Mouse (Mus musculus): ENCODE data around the gene Slc12a3. TPM values are rescaled to one million over a fixed set of nuclear protein-coding genes. Genes with fewer than 3 reads are reported as not detected.

Slc12a3 gene
- total RNA-seq, 2 experiments from 2014 or later: 0.38 to 0.57 TPM

- no peak for DNase-seq (ENCODE audit: low spot score in 2 of 2)
These were observed 46.6 kb downstream of the Slc12a3 start for GRCm38 (mm10) chr8:94375551-94375991.

DNA sequence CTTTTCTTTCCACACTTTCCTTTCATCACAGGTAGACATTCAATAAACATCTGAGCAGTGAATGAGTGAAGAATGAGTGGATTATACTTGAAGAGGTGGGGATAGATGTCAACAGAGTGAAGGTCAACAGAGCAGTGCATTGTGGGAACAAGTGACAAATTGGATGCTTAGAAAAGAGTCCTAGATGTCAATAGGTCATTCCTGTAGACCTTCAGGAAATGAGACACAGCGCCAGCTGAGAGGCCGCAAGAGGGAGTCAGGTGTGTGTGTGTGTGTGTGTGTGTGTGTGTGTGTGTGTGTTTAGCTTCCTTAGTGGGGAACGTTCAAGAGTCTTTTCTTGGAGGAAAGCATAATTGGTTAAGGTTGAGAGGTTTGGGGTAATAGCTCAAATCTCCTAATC, 47.2 kb downstream of the Slc12a3 start:
- DNase-seq (ENCODE audit: low spot score in 2 of 2): no peak

DNA sequence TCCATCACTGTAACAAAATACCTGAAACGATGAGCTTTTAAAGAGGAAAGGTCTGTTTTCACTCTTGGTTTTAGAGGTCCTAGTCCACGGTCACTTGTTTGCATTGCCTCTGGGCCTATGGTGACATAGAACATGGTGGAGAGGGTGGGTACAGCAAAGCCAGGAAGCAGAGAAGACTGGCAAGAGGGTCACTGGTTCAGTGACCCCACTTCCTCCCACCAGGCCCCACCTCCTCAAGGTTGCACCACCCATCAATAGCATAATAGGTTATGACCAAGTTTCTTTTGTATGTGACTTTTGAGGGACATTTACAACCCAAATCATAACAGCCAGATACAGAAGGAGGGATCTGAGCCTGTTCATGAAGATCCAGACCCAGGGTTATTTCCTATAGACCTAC, 47.6 kb downstream of the Slc12a3 start:
- DNase-seq (ENCODE audit: low spot score in 2 of 2): no peak

GRCm38 (mm10) chr8:94377031-94377430, 48.0 kb downstream of the Slc12a3 start:
- DNase-seq (ENCODE audit: low spot score in 2 of 2): no peak

DNA sequence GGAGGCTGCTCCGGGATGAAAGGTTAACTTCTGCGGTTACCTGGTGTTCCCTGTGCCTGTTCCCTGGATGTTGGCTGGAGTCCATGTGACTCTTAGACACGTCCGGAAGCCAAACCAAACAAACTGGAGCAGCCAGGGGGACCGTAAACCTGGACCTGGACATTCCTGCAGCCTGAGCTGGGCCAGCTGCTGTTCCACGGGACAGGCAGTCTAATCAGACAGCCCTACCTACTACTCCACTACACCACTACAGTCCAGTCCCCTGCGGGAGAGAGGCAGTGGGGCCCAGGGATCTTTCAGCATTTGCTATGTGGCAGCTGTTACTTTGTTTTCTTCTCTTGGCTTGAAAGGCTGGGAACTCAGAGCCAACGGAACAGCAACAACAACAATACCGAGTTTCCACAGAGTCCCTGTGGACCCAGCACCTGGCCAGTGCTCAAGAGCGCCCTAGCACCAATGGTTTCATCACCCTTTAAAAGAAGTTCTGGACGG, 48.8 kb downstream of the Slc12a3 start:
- DNase-seq (ENCODE audit: low spot score in 2 of 2): no peak

DNA sequence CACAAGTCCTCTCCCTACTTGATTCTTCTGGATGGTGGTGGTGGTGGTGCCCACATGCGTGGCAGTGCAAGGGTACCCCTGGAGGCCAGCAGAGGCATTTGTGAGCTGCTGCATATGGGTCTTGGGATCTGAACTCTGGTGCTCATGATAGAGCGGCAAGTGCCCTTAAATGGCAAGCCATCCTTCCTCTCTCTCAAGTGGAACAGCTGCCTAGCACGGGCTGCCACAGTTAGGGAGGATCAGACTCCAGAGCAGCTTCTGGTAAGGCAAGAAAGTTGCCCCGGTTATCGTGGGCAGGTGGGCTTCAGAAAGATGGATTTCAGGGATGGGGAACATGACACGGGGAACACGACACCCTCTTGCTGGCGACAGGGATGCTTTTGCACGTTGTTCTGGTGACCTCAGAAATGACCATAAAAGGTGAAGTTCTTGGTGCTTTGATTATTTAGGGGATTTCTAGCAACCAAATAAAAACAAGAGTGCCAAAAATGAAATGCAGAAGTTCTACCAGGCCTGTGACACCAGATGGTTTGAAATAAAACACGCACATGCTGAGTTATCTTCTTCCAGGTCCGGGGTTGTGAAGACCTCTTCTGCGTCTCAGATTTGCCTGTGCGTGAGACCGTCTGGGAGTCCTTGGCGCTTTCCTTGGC, 49.9 kb downstream of the Slc12a3 start:
- DNase-seq (ENCODE audit: low spot score in 2 of 2): no peak

- no peak for DNase-seq (ENCODE audit: low spot score in 2 of 2)
These were observed 50.7 kb downstream of the Slc12a3 start for GRCm38 (mm10) chr8:94379686-94380085.

DNA sequence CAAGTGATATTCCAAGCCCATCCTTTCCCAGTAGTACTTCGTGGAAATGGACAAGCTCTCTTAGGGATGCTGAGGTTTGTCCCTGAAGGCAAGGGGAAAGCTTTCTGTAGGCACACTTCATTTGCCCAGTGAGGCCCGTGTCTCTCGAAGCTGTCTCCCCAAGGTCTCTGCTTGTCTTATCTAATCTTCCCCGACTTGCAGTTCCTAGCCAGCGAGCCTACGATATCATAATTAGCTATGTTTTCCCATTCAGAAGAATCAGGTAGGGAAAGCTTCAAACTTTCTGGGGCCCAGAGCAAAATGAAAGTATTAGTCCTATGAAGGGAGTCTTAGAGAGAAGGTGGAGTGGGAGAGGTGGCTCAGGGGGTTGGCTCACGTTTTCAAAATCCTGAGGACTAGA, 55.2 kb downstream of the Slc12a3 start:
- no peak for DNase-seq (ENCODE audit: low spot score in 2 of 2)

- no peak for DNase-seq (ENCODE audit: low spot score in 2 of 2)
These were observed 56.7 kb downstream of the Slc12a3 start for GRCm38 (mm10) chr8:94385506-94386213.

DNA sequence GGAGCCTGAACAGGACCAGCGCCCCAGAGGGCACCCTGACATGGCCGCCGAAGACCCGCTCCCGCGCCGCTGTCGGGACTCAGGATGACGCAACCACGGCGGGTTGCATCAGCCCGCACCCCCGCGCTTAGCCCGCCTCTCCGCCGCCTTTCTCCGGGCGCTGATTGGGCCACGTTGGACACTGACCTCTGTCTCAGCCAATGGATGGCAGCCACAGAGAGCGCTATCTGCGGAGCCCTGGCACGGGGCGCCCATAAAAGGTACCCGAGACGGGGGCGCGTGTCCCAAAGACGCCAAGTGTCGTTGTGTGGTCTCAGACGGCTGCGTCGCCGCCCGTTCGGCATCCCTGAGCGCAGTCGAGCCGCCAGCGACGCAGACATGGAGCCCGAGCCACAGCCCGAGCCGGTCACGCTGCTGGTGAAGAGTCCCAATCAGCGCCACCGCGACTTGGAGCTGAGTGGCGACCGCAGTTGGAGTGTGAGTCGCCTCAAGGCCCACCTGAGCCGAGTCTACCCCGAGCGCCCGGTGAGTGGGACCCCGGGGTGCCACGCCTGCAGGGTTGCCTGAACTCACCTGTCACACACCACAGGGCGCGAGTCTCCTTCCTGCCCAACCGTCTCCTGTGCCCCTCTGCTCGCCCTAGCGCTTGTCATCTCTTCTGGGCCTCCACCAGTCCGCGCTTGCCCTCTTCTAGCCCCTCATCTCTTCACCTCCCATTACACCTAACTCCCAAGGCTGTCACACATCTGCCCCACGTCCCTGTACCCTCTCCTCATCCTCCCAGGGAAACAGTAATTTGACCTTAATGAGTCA, 57.4 kb downstream of the Slc12a3 start, which contains the start of gene Herpud1:
Gene Herpud1, plus strand, starts transcription at position 225 of the 813 bp plus-strand sequence.
- peak; percentile 97 to 99 for DNase-seq (ENCODE audit: low spot score in 2 of 2)

DNA sequence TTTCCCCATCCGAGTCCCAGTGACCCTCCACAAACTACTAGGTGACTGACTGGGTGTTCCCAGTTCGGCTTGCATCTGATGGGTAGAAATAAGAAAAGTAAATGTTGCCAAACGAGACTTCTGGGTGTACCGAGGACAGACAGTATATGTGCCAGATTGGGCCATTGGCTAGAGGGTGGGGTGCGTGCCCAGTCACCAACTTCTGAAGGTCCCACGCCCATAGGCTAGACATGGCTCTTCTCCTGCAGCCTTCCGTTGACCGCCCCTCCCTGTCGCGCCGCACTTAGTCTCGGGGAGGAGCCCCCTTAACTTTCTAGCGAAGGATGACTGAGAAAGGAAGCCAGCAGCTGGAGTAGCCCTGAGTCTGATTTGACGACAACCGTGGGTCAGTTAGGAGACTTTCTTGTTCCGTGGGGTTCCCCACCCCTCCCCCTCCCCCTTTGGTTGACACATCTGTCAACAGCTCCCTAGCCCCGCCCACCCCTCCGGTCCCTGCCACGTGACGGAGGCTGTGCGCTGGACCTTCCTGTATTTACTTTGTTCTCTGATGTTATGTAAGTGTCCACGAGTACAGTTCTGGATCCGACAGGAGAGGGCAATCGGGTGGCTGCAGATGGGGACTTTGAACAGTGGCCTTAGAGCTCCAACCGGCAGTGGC, 58.2 kb downstream of the Slc12a3 start:
- peak; percentile 56 to 69 for DNase-seq (ENCODE audit: low spot score in 2 of 2)

DNA sequence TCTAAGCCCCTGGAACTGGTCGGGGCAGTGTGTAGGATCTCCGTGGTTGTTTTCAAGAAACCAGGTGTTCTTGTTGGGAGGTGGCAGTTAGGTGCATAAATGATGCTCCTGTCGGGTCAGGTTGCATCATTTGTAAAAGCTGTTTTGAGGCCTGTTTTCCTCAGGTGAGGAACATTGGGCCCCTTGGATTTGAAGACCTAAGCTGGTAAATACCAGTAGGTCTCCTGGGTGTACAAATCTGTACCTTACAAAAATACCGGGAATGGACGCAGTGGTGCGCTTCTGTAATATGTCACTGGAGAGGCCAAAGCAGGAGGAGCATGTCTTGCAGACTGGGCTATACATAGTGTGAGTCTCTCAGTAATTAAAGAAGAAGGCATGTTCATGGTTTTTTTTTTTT, 58.8 kb downstream of the Slc12a3 start:
- DNase-seq (ENCODE audit: low spot score in 2 of 2): no peak

DNA sequence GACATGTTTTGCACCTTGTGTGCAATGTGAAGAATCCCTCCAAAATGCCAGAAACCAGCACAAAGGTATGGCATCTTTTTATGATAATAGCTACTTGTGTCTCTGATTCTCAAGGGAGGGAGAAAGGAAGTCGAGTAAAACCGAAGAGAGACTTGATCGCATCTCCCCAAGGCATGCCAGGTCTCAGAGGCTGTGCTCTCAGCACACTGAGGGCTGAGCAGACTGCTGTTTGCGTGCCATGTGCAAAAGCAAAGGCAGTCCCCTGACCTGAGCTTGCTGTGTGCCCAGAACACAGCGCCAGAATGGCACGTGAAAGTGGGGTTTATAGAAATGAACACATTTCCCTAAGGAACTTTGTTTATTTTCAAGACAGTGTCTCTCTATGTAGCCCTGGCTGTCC, 60.5 kb downstream of the Slc12a3 start:
- DNase-seq (ENCODE audit: low spot score in 2 of 2): no peak

DNA sequence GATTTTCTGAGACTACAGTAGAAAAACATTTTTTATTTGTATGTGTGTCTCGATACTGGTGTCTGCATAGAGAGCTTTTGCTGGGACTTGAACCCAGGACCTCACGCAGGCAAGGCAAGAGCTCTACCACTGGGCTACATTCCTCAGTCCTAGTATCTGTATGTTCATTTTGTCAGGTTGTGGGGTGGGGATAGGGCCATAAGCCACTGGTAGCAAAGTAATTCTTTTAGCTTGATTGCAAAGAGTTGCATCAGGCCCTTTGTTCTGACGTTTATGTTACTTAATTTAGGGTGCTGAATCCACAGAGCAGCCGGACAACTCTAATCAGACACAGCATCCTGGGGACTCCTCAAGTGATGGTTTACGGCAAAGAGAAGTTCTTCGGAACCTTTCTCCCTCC, 61.4 kb downstream of the Slc12a3 start:
- no peak for DNase-seq (ENCODE audit: low spot score in 2 of 2)

GRCm38 (mm10) chr8:94390910-94391309, 61.9 kb downstream of the Slc12a3 start:
- DNase-seq (ENCODE audit: low spot score in 2 of 2): no peak

DNA sequence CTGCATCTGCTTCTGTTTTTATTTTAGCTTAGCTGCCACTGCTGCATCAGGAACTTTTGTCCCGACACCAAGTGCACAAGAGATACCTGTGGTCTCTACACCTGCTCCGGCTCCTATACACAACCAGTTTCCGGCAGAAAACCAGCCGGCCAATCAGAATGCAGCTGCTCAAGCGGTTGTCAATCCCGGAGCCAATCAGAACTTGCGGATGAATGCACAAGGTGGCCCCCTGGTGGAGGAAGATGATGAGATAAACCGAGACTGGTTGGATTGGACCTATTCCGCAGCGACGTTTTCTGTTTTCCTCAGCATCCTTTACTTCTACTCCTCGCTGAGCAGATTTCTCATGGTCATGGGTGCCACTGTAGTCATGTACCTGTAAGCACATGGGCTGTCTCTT, 63.1 kb downstream of the Slc12a3 start:
- peak; percentile 44 to 48 for DNase-seq (ENCODE audit: low spot score in 2 of 2)

DNA sequence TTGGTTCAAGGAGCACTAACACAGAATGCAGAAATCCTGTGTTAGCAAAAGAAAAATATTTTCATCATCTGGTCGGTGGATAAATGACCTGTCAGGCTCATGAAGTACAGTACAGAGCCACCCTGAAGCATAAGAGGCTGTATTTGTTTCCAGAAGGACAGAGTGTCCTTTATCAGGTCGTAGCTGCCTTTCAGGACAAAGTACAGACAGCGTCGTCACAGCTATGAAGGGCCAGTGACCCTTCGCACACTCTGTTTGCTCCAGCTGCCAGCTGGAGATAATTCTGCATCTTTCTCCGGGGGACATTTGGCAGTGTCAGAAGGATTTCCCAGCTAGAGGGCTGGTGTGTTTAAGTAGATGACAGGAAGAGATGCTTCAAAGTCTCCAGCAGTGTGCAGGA, 63.6 kb downstream of the Slc12a3 start:
- no peak for DNase-seq (ENCODE audit: low spot score in 2 of 2)

DNA sequence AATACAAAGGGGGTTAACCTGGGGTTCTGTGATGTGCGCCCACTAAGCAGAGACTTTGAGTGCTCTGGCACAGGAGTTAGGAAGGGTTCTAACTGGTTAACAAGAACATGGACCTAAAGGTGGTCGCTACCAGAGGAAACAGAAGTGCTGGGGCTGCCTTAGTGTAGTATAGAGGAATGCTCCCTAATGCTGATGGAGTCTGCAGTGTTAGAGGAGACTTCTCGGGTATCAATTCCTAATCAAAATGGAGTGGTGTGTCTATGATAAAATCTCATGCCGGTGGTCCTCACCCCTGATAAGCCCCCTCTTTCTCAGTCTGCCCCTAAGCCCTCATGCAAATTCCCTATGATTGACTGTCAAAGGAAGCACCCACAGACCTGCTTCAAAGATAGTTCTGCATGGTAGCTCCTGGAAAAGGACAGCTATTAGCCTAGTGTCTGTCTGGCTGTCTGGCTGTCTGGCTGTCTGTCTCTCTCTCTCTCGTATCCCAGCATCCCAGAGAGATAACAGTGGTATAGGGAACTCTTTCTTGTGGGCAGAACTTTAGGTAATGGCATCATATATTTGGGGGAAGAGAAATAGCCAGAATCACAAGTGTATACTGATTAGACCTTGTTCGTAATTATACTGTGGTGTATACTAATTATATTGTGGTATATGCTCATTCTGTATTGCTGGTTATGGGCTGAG, 67.0 kb downstream of the Slc12a3 start:
- no peak for DNase-seq (ENCODE audit: low spot score in 2 of 2)

DNA sequence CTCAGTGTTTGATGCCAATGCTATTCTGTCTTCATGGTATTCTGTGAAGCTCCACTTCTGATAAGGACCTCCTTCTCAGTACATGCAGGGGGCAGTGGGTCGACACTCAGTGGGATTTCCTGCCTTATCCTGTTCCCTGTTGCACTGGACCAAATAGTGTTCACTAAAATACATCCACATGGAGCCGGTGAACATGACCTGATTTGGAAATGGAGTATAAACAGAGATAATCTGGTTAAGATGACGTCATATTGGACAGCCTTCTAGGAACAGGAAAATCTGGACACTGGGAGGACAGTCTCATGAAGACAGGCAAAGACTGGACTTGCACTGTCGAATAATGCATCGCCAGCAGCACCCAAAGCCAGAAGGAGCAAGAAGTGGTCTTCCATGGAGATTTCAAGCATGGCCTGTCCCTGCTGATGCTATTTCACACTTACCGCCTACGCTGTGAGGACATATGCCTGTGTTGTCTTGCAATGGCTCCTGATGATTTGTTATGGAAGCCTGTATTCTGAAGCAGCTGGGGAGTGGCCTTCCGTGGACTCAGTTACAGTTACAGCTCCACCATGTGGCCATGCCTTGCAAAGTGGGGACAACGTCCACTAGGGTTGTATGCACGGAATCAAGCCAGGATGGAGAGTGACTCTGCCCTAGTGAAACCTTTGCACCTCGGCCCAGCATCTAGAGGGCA, 68.1 kb downstream of the Slc12a3 start:
- peak; percentile 54 to 55 for DNase-seq (ENCODE audit: low spot score in 2 of 2)

- DNase-seq (ENCODE audit: low spot score in 2 of 2): no peak
These were observed 69.6 kb downstream of the Slc12a3 start for GRCm38 (mm10) chr8:94398587-94398986.
